Mouse (Mus musculus) CD4-positive, CD25-positive, alpha-beta regulatory T cell, adult 9 weeks (primary cell): Measurements from ENCODE around the gene Gpr65. TPM values are rescaled to one million over a fixed set of nuclear protein-coding genes. Genes with fewer than 3 reads are reported as not detected.

Experiments used
- polyA plus RNA-seq: library from polyadenylated mRNA; unstranded; fragments of 100-300 nt; shearing (Covaris generic); gene quantifications from one replicate; pipeline ENCODE4 v1.2.1, GENCODE M21; 2017

Gpr65 gene
- 56.9 TPM for polyA plus RNA-seq

GRCm38 (mm10) chr12:98268441-98269369 lies at the start of gene Gpr65:
TSS of gene Gpr65 (plus strand) at chr12:98268635.

GRCm38 (mm10) chr12:98258845-98259517 lies 9.5 kb upstream of the Gpr65 start, which contains the start of gene Galc:
TSS of gene Galc (minus strand) at chr12:98259459.

Other genes starting within 250 kb of the Gpr65 start
- 3.2 TPM for gene Galc, start 9.2 kb upstream of the Gpr65 start, polyA plus RNA-seq